Mouse (Mus musculus) layer of hippocampus, adult 9-10 months (tissue): Measurements from ENCODE around the gene Myog.

Experiments used
- DNase-seq: peaks from one replicate; pipeline ENCODE4 v3.0.0; 2022; ENCODE audit warnings: low spot score

Gene Myog

DNA sequence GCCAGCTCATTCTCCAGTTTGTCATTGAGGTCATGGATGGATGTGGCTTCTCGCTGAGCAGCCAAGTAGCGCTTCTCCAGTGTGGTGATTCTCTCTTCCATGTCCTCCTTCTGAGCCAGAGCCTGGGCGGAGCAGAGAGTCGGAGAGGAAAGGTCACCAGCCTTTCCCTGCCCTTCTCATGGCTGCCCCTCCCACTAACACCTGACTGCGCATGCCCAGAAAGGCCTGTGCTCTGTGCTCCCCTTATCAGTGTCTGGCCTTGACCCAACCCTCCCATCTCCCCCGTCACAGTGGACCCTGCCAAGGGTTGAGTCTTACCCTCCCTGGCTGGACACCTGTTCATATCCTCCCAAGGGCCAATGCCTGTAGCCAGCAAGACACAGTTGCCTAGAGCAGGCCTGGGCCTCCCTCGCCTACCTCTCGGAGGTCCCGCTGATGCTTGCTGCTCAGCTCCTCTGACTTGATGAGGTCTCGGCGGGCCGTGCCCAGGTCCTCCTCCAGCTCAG lies 37.1 kb downstream of the Myog start:
- no peak for DNase-seq

DNA sequence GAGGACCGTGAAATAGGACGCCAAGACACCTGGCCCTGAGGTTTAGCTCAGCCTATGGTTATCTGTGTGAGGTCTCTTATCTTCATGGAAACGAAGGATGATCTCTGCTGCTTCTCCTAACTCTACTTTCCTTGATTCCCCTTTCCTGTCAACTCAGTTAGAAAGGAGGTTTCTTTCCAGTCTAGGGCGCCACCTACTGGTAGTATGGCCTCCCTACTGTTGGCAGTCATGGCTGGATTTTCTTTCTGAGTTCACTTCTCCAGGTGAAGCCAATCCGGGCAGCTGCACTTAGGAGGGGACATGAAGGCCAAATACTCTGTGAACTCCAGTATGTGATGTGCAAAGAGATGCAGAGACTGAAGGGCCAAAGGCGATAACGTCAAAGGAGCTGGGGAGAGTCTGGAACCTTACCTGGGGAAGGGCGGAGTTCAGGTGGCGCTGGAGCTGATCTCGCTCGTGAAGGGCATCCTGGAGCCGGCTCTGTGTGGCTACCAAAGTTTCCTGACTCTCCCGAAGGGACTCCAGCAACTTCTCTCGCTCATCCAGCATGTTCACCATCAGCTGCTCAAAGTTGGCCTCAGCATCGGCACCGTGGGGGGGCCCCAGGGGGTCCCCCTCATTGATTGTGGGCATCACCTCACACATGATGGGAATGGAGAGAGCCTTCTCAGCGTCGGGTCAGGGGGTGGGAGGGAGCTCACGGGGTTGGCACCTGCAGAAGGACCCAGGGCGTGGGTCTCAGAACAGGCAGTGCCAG lies 42.3 kb downstream of the Myog start:
- DNase-seq = peak; percentile 84

DNA sequence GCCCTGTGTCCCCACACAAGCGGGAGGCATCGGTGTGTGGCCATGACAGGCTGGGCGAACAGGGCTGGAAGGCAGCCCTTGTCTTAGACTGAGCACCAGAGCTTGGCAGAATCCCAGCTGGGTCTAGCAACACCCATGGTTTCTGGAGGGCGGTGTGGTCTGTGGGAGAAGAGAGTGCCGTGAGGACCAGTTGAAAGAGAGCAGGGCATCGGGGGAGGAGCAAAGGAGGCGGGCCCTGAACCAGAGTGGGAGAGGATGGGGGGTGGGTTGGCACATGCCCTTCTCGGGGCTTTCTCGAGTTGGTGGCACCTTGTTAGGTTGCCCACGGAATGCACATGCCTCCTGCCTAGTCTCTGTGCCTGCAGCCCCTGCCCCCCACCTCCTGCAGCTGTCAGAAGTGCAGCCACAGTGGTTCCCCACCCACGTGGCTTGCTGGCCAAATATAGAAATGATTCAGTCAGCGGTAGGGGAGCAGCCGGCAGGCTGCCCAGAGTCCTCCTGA lies 43.0 kb downstream of the Myog start, which contains the start of gene Ppfia4:
Ppfia4 (minus strand) TSS at position 159 of the 502 bp plus-strand sequence.
- no peak for DNase-seq

DNA sequence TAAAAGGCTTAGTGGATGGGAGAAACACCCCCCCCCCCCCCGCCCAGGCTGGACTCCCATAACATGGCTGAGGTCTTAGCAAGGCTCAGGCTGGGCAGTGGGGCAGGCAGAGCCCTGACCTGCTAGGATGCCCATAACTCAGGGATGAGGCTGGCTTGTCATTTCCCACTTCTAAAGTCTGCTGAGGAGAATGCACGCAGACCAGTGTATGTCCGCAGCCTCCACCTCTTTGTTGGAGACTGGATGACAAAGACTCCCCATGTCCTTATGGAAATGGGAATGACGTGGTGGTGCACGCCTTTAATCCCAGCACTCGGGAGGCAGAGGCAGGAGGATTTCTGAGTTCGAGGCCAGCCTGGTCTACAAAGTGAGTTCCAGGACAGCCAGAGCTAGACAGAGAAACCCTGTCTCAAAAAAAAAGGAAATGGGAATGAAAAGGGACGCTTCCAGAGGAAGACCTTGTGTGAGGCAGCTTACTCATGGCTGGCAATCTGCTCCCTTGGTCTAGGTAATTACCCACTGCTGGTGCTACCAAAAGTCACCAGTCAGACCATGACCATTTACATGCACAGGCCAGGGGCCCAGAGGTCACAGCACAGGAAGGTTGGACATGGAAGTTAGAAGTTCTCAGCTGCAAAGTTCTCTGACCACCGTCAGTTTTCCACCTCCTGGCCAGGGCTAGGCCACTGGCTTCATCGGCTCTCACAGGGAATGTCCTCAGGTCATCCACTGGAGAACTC lies 43.8 kb downstream of the Myog start:
- no peak for DNase-seq

DNA sequence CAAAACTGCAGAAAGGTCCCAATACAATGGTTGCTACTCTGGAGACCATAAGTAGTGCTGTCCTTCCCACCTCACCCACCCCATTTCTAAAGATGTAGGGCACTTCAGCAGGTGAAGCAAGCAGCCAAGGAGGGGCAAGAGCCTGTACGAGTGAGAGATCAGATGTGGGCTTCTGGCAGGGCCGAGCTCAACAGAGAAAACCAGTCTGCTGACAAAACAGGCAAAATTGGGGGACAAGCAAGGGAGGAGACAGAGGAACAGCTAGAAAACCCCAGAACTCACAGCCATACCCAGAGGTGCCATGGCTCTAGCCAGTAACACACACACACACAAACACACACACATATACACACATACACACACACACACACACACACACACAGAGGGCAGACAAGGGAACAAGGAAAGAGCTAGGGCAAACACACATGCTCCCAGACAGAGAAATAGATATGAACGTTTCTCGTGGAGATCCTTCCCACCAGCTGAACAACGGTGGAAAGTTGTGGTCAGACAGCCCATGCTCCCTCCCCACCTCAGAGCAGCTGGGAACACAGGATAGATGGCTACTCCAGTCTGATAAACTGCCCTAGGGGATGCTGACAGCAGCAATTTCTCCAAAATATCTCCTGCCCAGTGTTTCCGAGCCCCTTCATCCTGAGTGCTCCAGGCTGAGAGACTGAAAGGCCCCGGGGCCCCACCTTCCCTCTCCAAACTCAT lies 44.5 kb downstream of the Myog start:
- no peak for DNase-seq

DNA sequence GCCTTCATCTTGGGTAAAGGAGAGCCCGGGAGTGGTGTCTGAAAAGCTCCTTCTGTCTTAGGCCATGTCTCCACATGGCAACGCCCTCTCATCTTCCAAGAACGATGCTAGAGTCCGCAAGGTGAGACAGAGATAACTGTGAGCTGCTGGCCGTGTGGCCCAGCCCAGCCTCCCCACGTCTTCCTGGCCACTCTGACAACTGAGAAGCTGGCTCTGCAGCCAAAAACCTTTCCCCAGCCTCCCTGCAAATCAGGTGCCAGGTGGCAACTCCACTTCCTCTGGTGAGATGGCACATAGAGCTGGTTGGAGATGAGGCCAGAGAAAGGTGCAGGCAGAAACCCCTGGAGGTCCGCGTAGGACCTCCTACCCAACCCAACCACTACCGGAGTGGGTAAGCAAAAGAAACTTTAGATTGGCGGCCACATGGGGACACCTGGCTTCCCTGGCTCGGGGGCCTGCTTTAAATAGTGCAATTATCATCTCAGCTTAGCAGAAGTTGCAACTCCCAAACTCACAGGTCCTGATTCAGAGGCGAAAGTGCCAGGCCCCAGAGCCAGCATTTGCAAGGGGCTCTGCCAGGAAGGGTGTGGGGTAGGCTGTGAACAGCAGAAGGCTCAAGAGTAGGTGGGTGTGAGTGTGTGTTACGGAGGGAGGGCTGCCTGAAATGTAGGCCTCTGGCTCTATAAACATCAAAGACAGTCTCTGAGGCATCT lies 45.6 kb downstream of the Myog start:
- no peak for DNase-seq

DNA sequence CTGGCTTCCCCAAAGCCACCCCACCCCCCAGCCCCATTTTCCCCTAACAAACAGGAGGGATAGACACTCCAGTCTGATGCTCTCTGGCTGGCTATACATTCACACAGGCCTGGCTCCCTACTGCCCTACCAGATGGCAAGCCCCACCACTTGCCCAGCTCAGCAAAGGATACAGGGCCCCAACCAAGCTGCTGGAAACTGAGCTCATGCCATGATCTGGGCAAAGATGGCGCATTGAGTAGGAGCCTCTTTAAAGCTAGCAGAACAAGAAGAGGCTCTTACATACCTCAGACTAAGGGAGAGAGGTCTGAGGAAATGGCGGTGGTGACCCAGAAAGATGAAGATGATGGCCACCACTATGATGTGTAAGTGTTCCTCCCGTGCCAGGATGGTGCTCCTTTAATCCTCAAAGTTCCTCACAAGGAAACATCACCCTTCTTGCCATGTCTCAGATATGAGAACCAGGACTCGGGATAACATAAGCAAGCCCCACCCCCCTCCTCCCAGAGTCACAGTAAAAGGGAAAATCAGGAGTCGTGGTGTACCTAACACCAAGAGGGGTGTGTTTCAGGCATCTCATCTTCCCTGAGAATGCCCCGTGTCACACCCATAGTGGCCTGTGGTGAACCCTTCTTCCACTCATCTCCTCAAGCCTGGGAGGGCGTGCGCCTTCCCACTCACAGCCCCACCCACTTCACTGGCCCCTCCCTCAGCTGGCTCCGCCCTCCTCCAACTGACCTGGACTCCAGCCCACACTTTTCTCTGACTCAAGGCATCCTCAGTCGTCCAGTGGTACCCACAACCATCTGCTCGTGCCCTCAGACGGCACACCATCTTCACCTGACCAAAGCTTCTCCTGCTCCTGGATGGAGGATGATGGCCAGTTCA lies 46.4 kb downstream of the Myog start:
- no peak for DNase-seq

DNA sequence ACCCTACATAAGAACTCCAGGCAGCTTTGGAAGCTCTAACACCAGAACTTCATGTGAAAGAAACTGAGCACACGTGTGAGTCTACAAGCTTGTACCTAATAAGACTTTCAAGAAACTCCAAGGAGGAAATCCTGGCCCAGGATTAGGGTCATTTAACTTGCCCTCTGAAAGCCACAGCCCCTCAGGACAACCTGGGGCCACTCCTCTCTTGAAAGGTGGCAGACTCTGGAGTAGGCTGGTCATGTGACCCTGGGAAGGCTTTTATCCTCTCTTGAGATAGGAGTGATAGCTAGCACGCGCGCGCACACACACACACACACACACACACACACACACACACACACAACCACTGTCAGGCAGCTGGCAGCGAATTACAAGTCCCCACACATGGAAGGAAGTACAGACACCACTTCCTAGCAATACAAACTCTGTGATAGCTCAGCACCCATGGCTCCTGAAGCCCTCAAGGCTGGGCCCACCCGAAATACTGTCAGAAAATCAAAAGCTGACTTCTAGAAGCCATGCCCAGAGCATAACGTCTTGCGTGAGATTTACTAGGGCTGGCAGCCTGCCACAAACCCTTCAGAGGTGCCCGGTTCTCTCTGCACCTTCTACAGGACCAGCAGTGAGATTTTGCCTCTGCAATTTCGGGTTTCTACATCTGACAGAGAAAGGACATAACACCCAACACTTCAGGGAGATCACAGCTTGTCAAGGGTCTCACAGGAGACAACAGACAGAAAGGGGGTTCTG lies 47.3 kb downstream of the Myog start:
- DNase-seq = no peak

DNA sequence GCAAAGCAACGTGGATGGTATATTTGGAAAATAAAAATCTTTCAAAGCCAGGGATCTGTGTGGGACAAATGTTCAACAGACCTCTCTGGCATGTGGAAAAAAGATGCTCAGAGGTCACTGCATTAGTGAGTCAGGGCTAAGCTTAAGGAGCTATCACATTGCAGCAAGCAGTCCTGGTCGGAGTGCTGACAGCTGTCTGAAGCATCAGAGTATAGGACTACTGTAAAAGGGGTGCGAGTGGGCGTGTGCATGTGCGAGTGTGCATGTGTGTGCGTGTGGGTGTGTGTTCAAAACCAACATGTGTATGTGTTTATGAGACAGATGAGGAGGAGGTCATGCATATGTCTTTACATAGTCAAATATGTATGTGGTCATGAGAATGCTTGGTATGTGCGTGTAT lies 49.4 kb downstream of the Myog start:
- DNase-seq = no peak

DNA sequence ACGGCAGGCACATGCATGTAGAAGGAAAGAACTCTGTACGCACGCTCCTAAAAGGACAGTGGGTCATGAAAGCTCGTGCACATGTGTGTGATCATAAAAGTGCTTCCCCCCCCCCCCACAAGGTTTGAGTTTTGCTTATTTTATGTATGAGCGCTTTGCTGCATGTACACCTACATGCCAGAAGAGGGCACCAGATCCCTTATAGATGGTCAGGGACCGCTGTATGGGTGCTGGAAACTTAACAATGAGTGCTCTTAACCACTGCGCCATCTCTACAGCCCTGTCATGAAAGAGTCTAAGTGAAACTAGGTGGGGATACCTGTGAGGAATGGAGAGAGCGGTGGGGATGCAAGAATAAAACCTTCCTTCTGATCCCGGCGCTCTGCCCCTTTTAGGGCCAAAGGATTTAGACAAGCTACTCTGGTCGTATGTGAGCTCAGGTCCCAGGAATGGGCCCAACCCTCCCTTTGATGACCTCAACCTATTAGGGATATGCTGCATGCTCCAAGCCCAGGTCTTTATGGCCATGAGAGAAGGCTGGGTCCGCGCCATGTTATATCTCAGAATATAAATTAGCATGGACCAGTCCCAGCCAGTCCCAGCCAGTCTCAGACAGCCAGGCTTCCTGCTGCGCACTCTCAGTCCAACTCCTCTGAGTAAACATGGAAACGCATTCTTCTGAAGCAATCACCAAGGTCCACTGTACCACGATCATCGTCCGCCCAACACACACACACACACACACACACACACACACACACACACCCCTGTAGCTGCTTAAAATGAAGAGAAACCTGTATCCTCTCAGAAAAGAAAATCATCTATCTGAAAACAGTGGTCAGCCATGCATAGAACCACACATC lies 50.2 kb downstream of the Myog start:
- no peak for DNase-seq

DNA sequence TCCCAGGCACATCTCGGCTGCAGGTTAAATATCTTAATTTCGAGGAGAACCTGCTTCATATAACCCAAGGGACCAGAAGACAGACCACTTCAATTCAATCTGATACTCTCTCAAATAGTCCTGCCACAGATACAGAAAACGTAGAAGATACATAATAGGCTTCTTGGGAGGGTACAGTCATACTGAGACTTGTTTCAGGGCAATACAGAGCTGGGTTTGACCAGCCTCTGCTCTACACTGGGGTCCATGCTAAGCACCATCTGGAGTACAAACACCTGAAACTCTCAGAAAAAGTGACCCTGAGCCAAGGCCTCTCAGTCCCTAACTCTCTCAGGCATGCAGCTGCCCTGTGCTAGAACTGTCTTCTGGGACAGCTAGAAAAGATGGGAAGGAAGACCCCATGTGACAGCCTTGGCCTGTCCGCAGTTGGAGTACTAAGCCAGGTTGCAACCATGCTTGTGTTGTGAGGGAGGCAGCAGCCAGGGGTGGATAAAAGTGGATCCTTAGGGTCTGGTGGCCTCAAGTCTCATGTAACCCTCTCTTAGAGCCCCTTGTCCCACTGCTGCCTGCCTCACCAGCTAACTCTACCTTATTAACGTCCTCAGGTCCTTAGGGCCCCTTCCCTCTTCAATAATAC lies 52.0 kb downstream of the Myog start:
- no peak for DNase-seq
